Mouse (Mus musculus): ENCODE measurements around the gene Syde1.
A peak's percentile ranks its signal among the peaks of the same experiment; 100 is the strongest.

Gene Syde1

GRCm38 (mm10) chr10:78575105-78575632, 16.6 kb downstream of the Syde1 start:
- no peak for DNase-seq

GRCm38 (mm10) chr10:78574250-78575104, 17.3 kb downstream of the Syde1 start, which contains the start of gene Ilvbl:
TSS of gene Ilvbl (plus strand) at chr10:78574346.
- DNase-seq, result peak; percentile 98

GRCm38 (mm10) chr10:78573226-78573625, 18.5 kb downstream of the Syde1 start:
- DNase-seq, result no peak

DNA sequence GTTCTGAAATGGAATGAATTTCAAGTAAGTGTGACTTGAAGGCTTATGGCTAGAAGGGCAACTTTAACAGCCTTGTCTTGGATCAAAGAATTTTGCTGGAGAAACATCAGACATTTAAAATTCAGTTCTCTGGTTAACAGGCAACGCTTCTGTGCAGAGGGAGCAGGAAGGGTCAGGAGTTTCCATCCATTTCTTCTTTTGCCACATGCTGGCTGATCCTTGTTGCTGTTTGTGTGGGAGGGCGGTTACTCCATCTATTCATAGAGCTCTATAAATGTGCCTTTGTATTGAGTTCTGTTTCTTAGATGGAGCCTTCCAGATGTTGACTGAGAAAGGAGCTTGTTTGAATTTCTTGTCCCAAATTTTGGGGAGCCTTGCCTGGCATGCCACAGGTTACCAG, 20.9 kb downstream of the Syde1 start:
- DNase-seq, result no peak

DNA sequence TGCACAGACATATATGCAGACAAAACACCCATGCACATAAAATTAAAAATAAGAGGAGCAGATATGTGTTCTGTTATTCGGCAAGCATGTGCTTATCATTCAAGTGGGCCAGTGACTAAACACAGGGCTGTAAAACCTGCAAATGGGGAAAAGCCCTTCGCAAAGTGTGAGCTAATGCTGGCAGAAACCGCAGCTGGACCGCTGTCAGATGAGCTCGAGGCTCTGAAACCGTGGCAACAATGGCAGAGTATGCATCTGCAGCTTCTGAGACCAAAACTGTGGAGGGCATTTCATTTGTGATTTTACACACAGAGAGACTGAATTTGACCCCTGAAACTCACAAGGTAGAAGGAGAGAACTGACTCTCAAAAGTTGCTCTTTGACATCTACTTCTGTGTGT, 21.3 kb downstream of the Syde1 start:
- DNase-seq, result no peak

DNA sequence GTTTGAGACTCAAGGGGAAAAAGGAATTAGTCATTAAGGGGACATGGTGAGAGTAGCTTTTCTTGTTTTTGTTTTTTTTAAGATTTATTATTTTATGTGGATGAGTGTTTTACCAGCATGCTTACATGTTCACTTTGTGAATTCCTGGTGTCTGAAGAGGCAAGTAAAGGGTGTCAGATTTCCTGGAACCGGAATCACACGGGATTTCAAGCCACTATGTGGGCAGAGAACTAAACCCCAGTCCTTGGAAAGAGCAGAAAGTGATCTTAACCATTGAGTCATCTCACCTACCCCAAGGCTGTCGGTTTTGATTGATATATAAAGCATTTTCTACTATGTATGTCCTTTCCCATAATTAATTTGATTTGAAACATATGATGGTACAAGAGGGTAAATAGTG, 22.1 kb downstream of the Syde1 start:
- no peak for DNase-seq

DNA sequence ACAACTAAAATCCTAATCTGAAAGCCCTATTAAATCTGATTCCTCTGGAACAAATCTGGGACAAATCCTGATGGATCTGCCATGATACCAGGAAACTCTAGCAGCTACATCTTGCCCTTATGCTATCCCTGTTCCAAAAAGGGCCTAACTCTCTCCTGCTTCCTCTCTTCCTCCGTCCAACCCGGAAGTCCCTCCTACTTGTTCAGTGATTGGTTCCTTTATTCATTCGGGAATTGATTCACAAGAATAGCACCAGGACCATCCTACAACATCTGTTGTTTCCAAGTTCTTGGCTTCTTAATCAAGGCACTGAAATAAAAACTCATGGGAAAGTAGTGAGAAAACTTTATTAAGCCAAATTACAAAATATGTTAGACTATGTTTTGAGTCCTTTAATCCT, 22.6 kb downstream of the Syde1 start:
- no peak for DNase-seq

GRCm38 (mm10) chr10:78565070-78565469, 26.7 kb downstream of the Syde1 start:
- DNase-seq, result no peak

DNA sequence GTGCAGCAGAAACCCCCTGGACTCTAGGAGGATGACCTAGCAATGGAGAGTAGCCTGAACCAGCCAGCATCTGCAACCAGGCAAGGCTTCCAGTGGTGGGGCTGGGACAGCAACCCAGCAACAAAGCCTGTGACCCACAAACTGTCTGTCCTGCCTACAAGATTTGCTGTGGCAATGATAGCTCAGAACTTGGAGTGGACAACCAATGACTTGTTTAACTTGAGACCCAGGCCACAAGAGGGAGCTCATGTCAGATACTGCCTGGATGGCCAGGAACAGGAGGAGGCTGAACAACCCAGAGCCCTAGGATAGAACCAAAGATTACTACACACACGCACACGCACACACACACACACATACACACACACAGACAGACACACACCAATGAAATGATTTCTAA, 50.8 kb downstream of the Syde1 start:
- DNase-seq, result peak; percentile 75

Data from thymus, postnatal 14 days (tissue).